Mouse (Mus musculus) bone marrow, adult 2 months (tissue): ENCODE results near the gene Rxfp2. TPM values are rescaled to one million over a fixed set of nuclear protein-coding genes. Genes with fewer than 3 reads are reported as not detected.

ENCODE experiments used
- H3K27ac ChIP-seq: fragments of 200-500 bp; 2 replicates; pipeline ENCODE4 v1.5.1; 2012; ENCODE audit warnings: low read depth, mild to moderate bottlenecking, control low read depth, inconsistent platforms, low read length; ENCODE audit not compliant: control insufficient read depth, poor library complexity, insufficient read depth
- H3K4me1 ChIP-seq: fragments of 200-500 bp; 2 replicates; pipeline ENCODE4 v1.6.1; 2011; ENCODE audit warnings: low read length; ENCODE audit not compliant: control insufficient read depth, insufficient read depth
- H3K4me3 ChIP-seq: fragments of 200-500 bp; replicated peaks from 2 replicates; pipeline ENCODE3; 2011; ENCODE audit warnings: mild to moderate bottlenecking, low read depth, low read length, control low read depth; ENCODE audit not compliant: control insufficient read depth
- CTCF ChIP-seq: fragments of 200-500 bp; IDR thresholded peaks from 2 replicates; pipeline ENCODE4 v1.5.1; 2011; ENCODE audit warnings: low read length, control low read depth; ENCODE audit not compliant: control insufficient read depth, insufficient read depth
- POLR2A ChIP-seq: fragments of 200-500 bp; IDR thresholded peaks from 2 replicates; pipeline ENCODE4 v1.6.1; 2011; ENCODE audit warnings: low read depth, mild to moderate bottlenecking, control low read depth, low read length, borderline replicate concordance; ENCODE audit not compliant: control insufficient read depth
- WGBS: fragments of 180-500 bp; shearing (Covaris S2); methylation state at CpG from one replicate; pipeline ENCODE4 v1.1.7; 2018; 5-methylcytosine and 5-hydroxymethylcytosine counted together
- polyA plus RNA-seq: library from polyadenylated mRNA; stranded (reverse); fragments of >200 nt; gene quantifications from 2 replicates; pipeline ENCODE4 v1.2.4, GENCODE M21; 2011; ENCODE audit warnings: low replicate concordance; ENCODE audit not compliant: missing spikeins, insufficient read depth, insufficient read length

Gene Rxfp2
- polyA plus RNA-seq, 1 experiment, result not detected

GRCm38 (mm10) chr5:150005355-150005754, 13.1 kb upstream of the Rxfp2 start:
- no peak overlapping the region for H3K27ac ChIP-seq
- TF ChIP-seq CTCF, result no peak
- no peak for TF ChIP-seq POLR2A
- H3K4me3 ChIP-seq, result no peak overlapping the region
- 63% methylated on average over 6 of the region's 6 CpGs for WGBS
- no peaks in the 10 kb centered on the region for H3K4me1 ChIP-seq

DNA sequence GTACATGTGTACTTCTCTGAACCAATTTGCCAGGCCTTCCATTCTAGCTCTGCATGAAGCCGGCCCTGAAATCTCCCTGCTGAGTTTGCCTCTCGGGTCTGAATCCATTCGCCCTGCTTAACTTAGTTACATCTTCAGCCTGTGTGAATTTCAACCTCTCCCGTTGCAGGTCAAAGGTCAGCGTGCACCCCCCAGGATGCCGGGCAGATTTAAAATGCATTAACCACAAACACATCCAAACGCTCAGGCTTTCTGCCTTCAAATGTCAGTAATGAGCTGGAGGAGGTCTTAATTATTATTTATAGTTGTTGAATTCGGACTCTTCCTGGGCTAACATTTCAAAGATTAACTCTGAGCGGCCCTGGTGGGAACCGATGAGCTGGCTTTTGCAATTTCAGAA, 1.6 kb upstream of the Rxfp2 start:
- H3K27ac ChIP-seq, result no peak overlapping the region
- H3K4me3 ChIP-seq, result no peak overlapping the region
- 67% methylated on average over 10 of the region's 10 CpGs for WGBS
- TF ChIP-seq POLR2A (no peak), CTCF (no peak)
- H3K4me1 ChIP-seq, result no peaks in the 10 kb centered on the region

- WGBS, result 73% methylated on average over 9 of the region's 9 CpGs
- no peaks in the 10 kb centered on the region for H3K4me1 ChIP-seq
- TF ChIP-seq POLR2A, result no peak
- TF ChIP-seq CTCF, result no peak
These were observed 803 bp upstream of the Rxfp2 start for GRCm38 (mm10) chr5:150017672-150018071.

DNA sequence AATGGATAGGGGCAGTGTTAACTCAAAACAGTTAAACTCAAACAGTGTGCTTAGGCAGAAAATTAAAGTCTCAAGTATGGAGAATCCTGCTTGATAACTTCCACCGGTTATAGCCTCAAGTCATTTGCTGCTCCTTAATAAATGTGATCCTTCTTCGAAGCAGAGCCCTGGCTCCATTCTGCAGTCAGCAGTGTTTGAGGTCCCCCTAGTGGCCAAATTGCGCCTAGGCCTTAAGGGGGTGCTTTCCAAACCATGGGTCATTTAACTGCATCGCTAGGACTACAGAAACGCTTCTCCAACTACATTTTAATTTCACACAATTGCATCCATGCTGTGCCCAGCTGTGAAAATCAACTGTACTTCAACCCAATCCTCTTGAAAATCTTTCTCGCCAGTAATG, 2.4 kb downstream of the Rxfp2 start:
- H3K4me3 ChIP-seq, result no peak overlapping the region
- H3K27ac ChIP-seq, result no peak overlapping the region
- 6% methylated on average over 6 of the region's 6 CpGs for WGBS
- TF ChIP-seq CTCF, result peak; percentile 74
- no peak for TF ChIP-seq POLR2A
- no peaks in the 10 kb centered on the region for H3K4me1 ChIP-seq

More at GRCm38 (mm10) chr5:150017672-150018071, 803 bp upstream of the Rxfp2 start:
- H3K4me3 ChIP-seq, result no peak overlapping the region
- no peak overlapping the region for H3K27ac ChIP-seq

GRCm38 (mm10) chr5:150021805-150022204, 3.3 kb downstream of the Rxfp2 start:
- Histone ChIP-seq H3K4me1 (no peaks in the 10 kb centered on the region), H3K4me3 (no peak overlapping the region), H3K27ac (no peak overlapping the region)
- no peak for TF ChIP-seq CTCF
- no peak for TF ChIP-seq POLR2A
- 71% methylated on average over 4 of the region's 4 CpGs for WGBS

GRCm38 (mm10) chr5:150022556-150022955, 4.1 kb downstream of the Rxfp2 start:
- 85% methylated on average over 18 of the region's 18 CpGs for WGBS
- H3K4me3 ChIP-seq, result no peak overlapping the region
- H3K4me1 ChIP-seq, result no peaks in the 10 kb centered on the region
- no peak for TF ChIP-seq CTCF
- no peak for TF ChIP-seq POLR2A
- H3K27ac ChIP-seq, result no peak overlapping the region

- Histone ChIP-seq H3K27ac (no peak overlapping the region), H3K4me3 (no peak overlapping the region), H3K4me1 (no peaks in the 10 kb centered on the region)
- 81% methylated on average over 6 of the region's 6 CpGs for WGBS
- TF ChIP-seq POLR2A (no peak), CTCF (no peak)
These were observed 5.0 kb downstream of the Rxfp2 start for GRCm38 (mm10) chr5:150023476-150023875.

DNA sequence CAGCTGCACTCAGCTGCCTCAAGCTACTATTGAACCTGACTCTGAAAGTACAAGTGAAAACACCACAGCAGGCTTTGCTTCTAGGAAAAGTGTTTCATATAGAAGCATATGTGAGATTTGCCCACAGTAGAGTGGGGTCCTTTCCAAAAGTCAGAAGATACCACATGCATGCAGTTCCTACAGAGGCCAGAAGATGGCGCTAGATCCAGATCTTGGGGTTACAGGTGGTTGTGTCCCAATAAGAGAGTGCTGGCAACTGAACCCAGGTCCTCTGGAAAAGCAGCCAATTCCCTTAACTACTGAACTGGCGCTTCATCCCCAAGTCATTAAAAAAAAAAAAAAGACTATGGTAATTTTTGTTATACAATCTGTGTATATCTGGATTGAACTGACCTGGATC, 5.7 kb downstream of the Rxfp2 start:
- no peaks in the 10 kb centered on the region for H3K4me1 ChIP-seq
- no peak overlapping the region for H3K4me3 ChIP-seq
- H3K27ac ChIP-seq, result no peak overlapping the region
- 65% methylated on average over 2 of the region's 2 CpGs for WGBS
- TF ChIP-seq CTCF (no peak), POLR2A (no peak)

GRCm38 (mm10) chr5:150024901-150025300, 6.4 kb downstream of the Rxfp2 start:
- H3K27ac ChIP-seq, result no peak overlapping the region
- TF ChIP-seq CTCF, result no peak
- TF ChIP-seq POLR2A, result no peak
- 88% methylated on average over 14 of the region's 14 CpGs for WGBS
- H3K4me3 ChIP-seq, result no peak overlapping the region
- H3K4me1 ChIP-seq, result no peaks in the 10 kb centered on the region
